ENCODE assay signal across 28 mouse cellular contexts in genomic region chr13:43798655-43799054, GRCm38 (mm10). TPM values are rescaled to one million over a fixed set of nuclear protein-coding genes. Genes with fewer than 3 reads are reported as not detected.
"Had no signal": no experiment of that assay in that cellular context is flagged by ENCODE, and none has a peak within 500 bp of the region (broad histone marks: within the 10 kb centered on the region; RNA-seq: fewer than 3 reads in every experiment).

No protein-coding gene starts in this region.

- ATAC-seq: hindbrain, embryonic 16.5 days; inflammation-experienced regulatory T-cells, adult 6 months; intestine, embryonic 15.5 days; intestine, postnatal 0 days; liver, postnatal 0 days had no signal

- H3K9ac ChIP-seq: heart, embryonic 12.5 days; hindbrain, embryonic 12.5 days; hindbrain, embryonic 14.5 days; intestine, embryonic 15.5 days; limb, embryonic 12.5 days; liver, embryonic 13.5 days; liver, embryonic 15.5 days; liver, postnatal 0 days had no signal

- DNase-seq: gastrocnemius, postnatal 25 days; heart, adult 18-20 months; heart, postnatal 10 days; heart, postnatal 4 days; kidney, adult 18-20 months; kidney, adult 8-10 months; kidney, postnatal 10 days; kidney, postnatal 25 days; kidney, postnatal 4 days; liver; liver, embryonic 13.5 days; liver, postnatal 0 days had no signal

- H3K27me3 ChIP-seq: intestine, embryonic 15.5 days; liver, embryonic 13.5 days; liver, embryonic 15.5 days had no signal

- H3K9me3 ChIP-seq: heart, embryonic 10.5 days; heart, embryonic 12.5 days; hindbrain, embryonic 10.5 days; intestine, embryonic 15.5 days; limb, embryonic 10.5 days; limb, embryonic 12.5 days; liver, embryonic 13.5 days; liver, embryonic 15.5 days had no signal

- H3K36me3 ChIP-seq: heart, embryonic 10.5 days; heart, embryonic 12.5 days; hindbrain, embryonic 10.5 days; intestine, embryonic 15.5 days; limb, embryonic 10.5 days; liver, embryonic 13.5 days; liver, embryonic 15.5 days had no signal

- H3K4me3 ChIP-seq: heart, embryonic 10.5 days; heart, embryonic 12.5 days; hindbrain, embryonic 10.5 days; hindbrain, embryonic 12.5 days; intestine, embryonic 15.5 days; layer of hippocampus, adult 2 months; left cerebral cortex, adult 2 months; limb, embryonic 10.5 days; limb, embryonic 12.5 days; liver, embryonic 13.5 days; liver, embryonic 15.5 days had no signal

- H3K27ac ChIP-seq: heart, embryonic 10.5 days; hindbrain, embryonic 10.5 days; hindbrain, embryonic 12.5 days; hindbrain, embryonic 14.5 days; intestine, embryonic 15.5 days; layer of hippocampus, adult 2 months; left cerebral cortex, adult 2 months; limb, embryonic 10.5 days; limb, embryonic 12.5 days; liver, embryonic 13.5 days; liver, embryonic 15.5 days had no signal

- H3K4me2 ChIP-seq: heart, embryonic 12.5 days; hindbrain, embryonic 12.5 days; hindbrain, embryonic 14.5 days; intestine, embryonic 15.5 days; limb, embryonic 12.5 days; liver, embryonic 11.5 days; liver, embryonic 13.5 days; liver, embryonic 15.5 days had no signal

- H3K4me1 ChIP-seq: hindbrain, embryonic 10.5 days; hindbrain, embryonic 12.5 days; intestine, embryonic 15.5 days; liver, embryonic 13.5 days; liver, embryonic 15.5 days had no signal

RNA-seq across cellular contexts. Expression of gene Cd83, which starts 14.1 kb away (rescaled TPM):
- total RNA-seq: granulocyte monocyte progenitor cell, adult 5-6 weeks had no signal
